Mouse (Mus musculus): ENCODE results near the gene Pax8.

- TF ChIP-seq GATA1 (IDR thresholded peaks at IDR 0.05; ENCODE audit: borderline replicate concordance, low read length) = no peak
- no peak for TF ChIP-seq CTCF (IDR thresholded peaks at IDR 0.05; ENCODE audit: low read depth, low read length)
Measured at GRCm38 (mm10) chr2:24455057-24455855, 20.1 kb downstream of the Pax8 start.

Data from G1E (cell line).